Mouse (Mus musculus) bone marrow macrophage, adult 2 months (primary cell): Measurements from ENCODE around the gene Oat.

Experiments used
- CTCF ChIP-seq: IDR thresholded peaks from 2 replicates; pipeline ENCODE4 v1.5.1; 2012; ENCODE audit warnings: low read depth, mild to moderate bottlenecking, low read length, moderate library complexity
- POLR2A ChIP-seq: IDR thresholded peaks from 2 replicates; pipeline ENCODE4 v1.6.1; 2012; ENCODE audit warnings: mild to moderate bottlenecking, low read depth, low read length, borderline replicate concordance

GRCm38 (mm10) chr7:132589610-132590009, 13.4 kb upstream of the Oat start:
- TF ChIP-seq CTCF (no peak), POLR2A (no peak)
